Mouse (Mus musculus): ENCODE data around the gene Cmtm2a. TPM values are rescaled to one million over a fixed set of nuclear protein-coding genes. Genes with fewer than 3 reads are reported as not detected.

Cmtm2a gene
- not detected in 2 replicates for polyA plus RNA-seq (2015; fragmentation: Nextera tagmentation; extraction: Ambion mirVana)

DNA sequence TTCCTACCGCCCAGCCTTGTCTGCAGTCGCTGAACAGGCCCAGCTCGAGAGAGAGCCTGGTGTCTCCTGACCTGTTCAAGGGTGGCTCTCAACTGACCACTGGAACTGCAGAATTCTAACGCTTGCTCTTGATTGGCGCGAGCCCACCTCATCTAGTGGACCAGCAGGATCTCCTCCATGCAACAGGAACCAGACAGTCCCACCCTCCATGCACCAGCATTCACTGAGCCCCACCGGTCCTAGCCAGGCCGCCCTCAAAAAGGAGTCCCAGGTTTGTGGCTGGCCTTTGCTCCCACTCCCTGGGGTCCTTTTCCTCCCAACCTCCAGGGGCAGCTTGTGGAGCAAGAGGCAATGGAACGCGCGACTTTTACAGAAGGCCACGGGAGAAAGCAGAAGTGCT is at the start of gene Cmtm2a:
Gene Cmtm2a (minus strand): TSS at position 101 of the 400 bp plus-strand sequence.

DNA sequence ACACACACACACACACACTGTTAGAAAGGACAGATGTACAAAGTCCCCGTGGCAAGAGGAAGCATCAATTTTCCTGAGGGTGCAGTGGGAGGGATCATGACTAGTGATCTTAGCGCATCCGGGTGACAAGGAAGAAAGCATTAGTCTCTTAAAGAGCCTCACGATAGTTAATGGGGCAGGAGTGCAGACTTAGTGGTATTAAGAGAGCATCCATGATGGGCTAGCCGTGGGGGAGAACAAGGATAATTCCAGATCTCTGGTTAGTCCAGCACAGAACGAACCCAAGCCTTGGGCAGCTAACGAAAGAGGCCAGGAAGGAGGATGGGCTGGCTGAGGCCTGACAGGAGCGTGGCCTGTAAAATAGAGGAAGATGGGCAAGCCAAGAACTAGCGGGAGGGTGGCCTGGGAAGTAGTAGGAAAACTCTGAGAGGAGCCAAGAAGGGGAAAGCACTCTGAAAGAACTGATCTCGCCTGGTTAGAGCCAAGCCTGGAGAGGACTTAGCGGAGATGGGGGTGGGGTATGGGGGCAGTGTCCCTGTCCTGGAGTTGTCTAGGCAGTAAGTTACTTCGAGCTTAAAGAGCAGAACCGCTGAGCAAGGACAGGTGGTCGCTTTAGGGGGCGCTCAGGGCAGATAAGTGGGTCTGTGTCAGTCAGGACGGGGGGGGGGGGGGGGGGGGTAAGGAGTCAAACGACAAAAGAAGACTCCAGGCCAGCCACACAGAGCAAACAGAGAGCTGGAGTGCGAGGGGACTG is 46.4 kb upstream of the Cmtm2a start, which contains the start of gene Cmtm3:
Gene Cmtm3 (plus strand): TSS at position 182 of the 754 bp plus-strand sequence.

DNA sequence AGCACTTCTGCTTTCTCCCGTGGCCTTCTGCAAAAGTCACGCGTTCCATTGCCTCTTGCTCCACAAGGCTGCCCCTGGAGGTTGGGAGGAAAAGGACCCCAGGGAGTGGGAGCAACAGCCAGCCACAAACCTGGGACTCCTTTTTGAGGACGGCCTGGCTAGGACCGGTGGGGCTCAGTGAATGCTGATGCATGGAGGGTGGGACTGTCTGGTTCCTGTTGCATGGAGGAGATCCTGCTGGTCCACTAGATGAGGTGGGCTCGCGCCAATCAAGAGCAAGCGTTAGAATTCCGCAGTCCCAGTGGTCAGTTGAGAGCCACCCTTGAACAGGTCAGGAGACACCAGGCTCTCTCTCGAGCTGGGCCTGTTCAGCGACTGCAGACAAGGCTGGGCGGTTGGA is 28.9 kb upstream of the Cmtm2a start, which contains the start of gene Cmtm2b:
Gene Cmtm2b (plus strand): TSS at position 301 of the 400 bp plus-strand sequence.

DNA sequence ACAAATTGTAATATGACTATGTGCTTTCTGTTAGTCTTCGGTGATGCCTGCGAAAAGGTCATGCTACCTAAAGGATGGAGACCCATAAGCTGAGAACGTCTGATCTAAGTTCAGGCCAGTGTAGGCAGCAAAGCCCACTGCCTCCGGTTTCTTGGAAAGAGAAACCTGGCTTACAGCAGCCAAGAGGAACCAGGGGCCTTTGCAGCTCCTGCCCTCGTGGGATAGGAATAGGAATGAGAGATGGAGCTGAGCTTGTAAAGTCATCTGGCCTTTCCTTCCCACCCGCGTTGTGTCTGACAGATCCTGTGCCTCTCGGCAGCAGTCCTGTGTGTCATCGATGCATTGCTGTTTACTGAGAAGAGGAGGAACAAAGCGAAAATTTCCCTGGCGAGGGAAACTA is 28.3 kb upstream of the Cmtm2a start, which contains the start of gene Gm11020:
Gene Gm11020 (plus strand): TSS at position 301 of the 400 bp plus-strand sequence.

GRCm38 (mm10) chr8:104309441-104310155 is 16.6 kb upstream of the Cmtm2a start, which contains the start of the genes Gm45711 and Cmtm1:
TSS of gene Gm45711 (minus strand) at chr8:104310081.
TSS of gene Cmtm1 (minus strand) at chr8:104310145.

DNA sequence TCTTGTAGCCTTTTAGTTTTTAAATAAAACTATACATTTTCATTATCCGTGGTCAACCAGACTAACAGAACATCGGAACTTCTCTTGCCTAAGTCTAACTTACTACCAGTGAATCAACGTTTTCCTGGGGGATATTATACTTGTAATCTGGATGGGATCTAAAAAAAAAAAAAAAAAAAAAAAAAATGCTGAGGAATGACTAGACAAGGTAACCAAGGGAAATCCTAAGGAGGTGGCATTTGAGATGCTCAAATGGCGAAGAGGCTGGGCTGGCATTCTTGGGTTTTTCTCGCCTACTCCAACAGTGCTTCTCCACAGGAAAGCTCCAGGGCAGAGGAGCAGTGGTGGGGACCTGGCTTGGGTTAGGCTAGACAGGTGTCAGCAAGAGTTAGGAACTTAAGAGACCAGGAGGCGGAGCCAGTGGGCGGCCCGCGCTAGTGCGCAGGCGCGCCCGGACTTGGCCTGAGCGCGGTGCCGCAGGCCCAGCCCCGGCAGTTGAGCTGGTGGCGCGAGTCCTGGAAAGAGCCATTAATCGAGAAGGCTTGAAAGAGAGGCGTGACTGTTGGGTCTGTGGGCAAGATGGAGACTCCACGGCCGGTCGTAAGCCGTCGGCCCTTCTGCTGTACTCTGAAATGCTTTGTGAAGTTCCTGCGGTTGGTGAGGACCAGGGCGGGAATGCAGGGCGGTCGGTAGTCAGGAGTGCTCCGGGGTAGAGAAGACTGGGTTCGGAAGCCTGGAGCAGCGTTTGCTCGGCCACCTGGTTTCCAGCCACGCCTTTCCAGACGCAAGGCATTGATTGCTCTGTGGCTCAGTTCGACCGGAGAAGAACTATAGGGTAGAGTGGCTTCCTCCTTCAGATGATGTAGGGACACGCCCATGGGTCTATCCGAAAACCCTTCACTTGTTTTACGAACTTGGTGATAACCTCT is 42.3 kb downstream of the Cmtm2a start, which contains the start of gene Cklf:
Gene Cklf (plus strand): TSS at position 423 of the 929 bp plus-strand sequence.

GRCm38 (mm10) chr8:104248276-104248675 is 44.7 kb downstream of the Cmtm2a start, which contains the start of gene Tk2:
TSS of gene Tk2 (minus strand) at chr8:104248558.

Other genes starting within 250 kb of the Cmtm2a start
- 13.7 and 14.1 TPM in 2 replicates for gene Cdh5, start 191.6 kb downstream of the Cmtm2a start, polyA plus RNA-seq (2015; fragmentation: Nextera tagmentation; extraction: Ambion mirVana)
- gene Bean1, start 122.7 kb downstream of the Cmtm2a start, polyA plus RNA-seq (2015; fragmentation: Nextera tagmentation; extraction: Ambion mirVana): 4.9 and 7.0 TPM in 2 replicates
- 13.2 and 14.4 TPM in 2 replicates for gene Tk2, start 44.6 kb downstream of the Cmtm2a start, polyA plus RNA-seq (2015; fragmentation: Nextera tagmentation; extraction: Ambion mirVana)
- gene Cklf, start 42.3 kb downstream of the Cmtm2a start, polyA plus RNA-seq (2015; fragmentation: Nextera tagmentation; extraction: Ambion mirVana): 46.4 and 49.0 TPM in 2 replicates
- not detected in 2 replicates for gene Gm45711, start 16.9 kb upstream of the Cmtm2a start, polyA plus RNA-seq (2015; fragmentation: Nextera tagmentation; extraction: Ambion mirVana)
- not detected in 2 replicates for gene Cmtm1, start 17.0 kb upstream of the Cmtm2a start, polyA plus RNA-seq (2015; fragmentation: Nextera tagmentation; extraction: Ambion mirVana)
- not detected in 2 replicates for gene Gm11020, start 28.4 kb upstream of the Cmtm2a start, polyA plus RNA-seq (2015; fragmentation: Nextera tagmentation; extraction: Ambion mirVana)
- gene Cmtm2b, start 29.0 kb upstream of the Cmtm2a start, polyA plus RNA-seq (2015; fragmentation: Nextera tagmentation; extraction: Ambion mirVana): not detected in 2 replicates
- 66.2 and 73.0 TPM in 2 replicates for gene Cmtm3, start 46.2 kb upstream of the Cmtm2a start, polyA plus RNA-seq (2015; fragmentation: Nextera tagmentation; extraction: Ambion mirVana)
- 2.3 and 2.7 TPM in 2 replicates for gene Cmtm4, start 102.6 kb upstream of the Cmtm2a start, polyA plus RNA-seq (2015; fragmentation: Nextera tagmentation; extraction: Ambion mirVana)
- 40.6 and 51.3 TPM in 2 replicates for gene Dync1li2, start 149.9 kb upstream of the Cmtm2a start, polyA plus RNA-seq (2015; fragmentation: Nextera tagmentation; extraction: Ambion mirVana)
- 0.29 and 0.30 TPM in 2 replicates for gene Terb1, start 216.7 kb upstream of the Cmtm2a start, polyA plus RNA-seq (2015; fragmentation: Nextera tagmentation; extraction: Ambion mirVana)
- 59.7 and 69.4 TPM in 2 replicates for gene Nae1, start 241.5 kb upstream of the Cmtm2a start, polyA plus RNA-seq (2015; fragmentation: Nextera tagmentation; extraction: Ambion mirVana)
- 0.58 and 0.97 TPM in 2 replicates for gene Car7, start 241.5 kb upstream of the Cmtm2a start, polyA plus RNA-seq (2015; fragmentation: Nextera tagmentation; extraction: Ambion mirVana)

All from urinary bladder, postnatal 0 days (tissue).